17 mouse cellular contexts compared by ENCODE assay signal in the genomic region with DNA sequence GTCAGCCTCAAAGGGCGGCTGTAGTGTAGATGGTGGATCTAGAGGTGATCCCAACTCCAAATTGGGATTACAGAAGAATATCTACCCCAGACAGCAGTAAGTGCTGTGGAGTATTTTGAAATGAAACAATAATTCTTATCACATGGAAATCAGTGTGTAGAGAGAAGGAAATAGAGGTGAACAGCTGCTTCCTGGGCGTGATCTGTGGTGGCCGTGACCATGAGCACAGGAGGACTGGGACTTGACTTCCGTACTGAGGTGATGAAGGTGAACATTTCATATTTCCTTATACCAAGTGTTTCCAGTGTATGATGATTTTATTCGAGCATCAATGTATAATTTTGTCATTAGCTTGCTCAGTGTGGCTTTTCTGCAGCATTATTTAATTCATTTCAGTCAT. TPM values are rescaled to one million over a fixed set of nuclear protein-coding genes. Genes with fewer than 3 reads are reported as not detected.
A peak's percentile ranks its signal among the peaks of the same experiment; 100 is the strongest.
DNase-seq lines count a peak whose midpoint lies in the region; ATAC-seq and TF ChIP-seq lines count a peak whose summit lies in the region.
"Had no signal": no experiment of that assay in that cellular context is flagged by ENCODE, and none has a peak within 500 bp of the region (broad histone marks: within the 10 kb centered on the region; RNA-seq: fewer than 3 reads in every experiment).

No protein-coding gene starts in this region.

- H3K9me3 ChIP-seq in hindbrain, postnatal 0 days (ENCODE audit: low read length), result no peaks in the 10 kb centered on the region
- H3K9me3 ChIP-seq in intestine, postnatal 0 days (ENCODE audit: control insufficient read depth), result no peaks in the 10 kb centered on the region
- H3K9me3 ChIP-seq: embryonic facial prominence, embryonic 12.5 days; heart, embryonic 13.5 days; kidney, embryonic 15.5 days; limb, embryonic 15.5 days had no signal

- H3K4me3 ChIP-seq in hindbrain, postnatal 0 days (ENCODE audit: low read length), result no peak overlapping the region
- no peak overlapping the region for H3K4me3 ChIP-seq in intestine, postnatal 0 days (ENCODE audit: low read depth, low read length)
- H3K4me3 ChIP-seq: embryonic facial prominence, embryonic 12.5 days; heart, embryonic 13.5 days; kidney, embryonic 15.5 days; limb, embryonic 15.5 days had no signal

- H3K27ac ChIP-seq in hindbrain, postnatal 0 days, result peak overlapping the region; percentile 17; the same call in 1 of the 2 replicates
- H3K27ac ChIP-seq in intestine, postnatal 0 days (ENCODE audit: low read depth, low read length), result no peak overlapping the region
- H3K27ac ChIP-seq: embryonic facial prominence, embryonic 12.5 days; heart, embryonic 13.5 days; kidney, embryonic 15.5 days; limb, embryonic 15.5 days; stomach, postnatal 0 days had no signal

- 74% methylated on average over 5 of the region's 5 CpGs for whole genome bisulfite sequencing in hindbrain, postnatal 0 days
- WGBS in intestine, postnatal 0 days, result 80% methylated on average over 5 of the region's 5 CpGs

- H3K4me2 ChIP-seq in hindbrain, postnatal 0 days (ENCODE audit: low read depth, low read length), result no peak overlapping the region
- no peak overlapping the region for H3K4me2 ChIP-seq in intestine, postnatal 0 days (replicated peaks; ENCODE audit: low read depth)
- H3K4me2 ChIP-seq: embryonic facial prominence, embryonic 12.5 days; heart, embryonic 13.5 days; kidney, embryonic 15.5 days; limb, embryonic 15.5 days had no signal

- H3K9ac ChIP-seq in hindbrain, postnatal 0 days (replicated peaks; ENCODE audit: low read length), result no peak overlapping the region
- no peak overlapping the region for H3K9ac ChIP-seq in intestine, postnatal 0 days (ENCODE audit: low read depth, low read length)
- H3K9ac ChIP-seq: embryonic facial prominence, embryonic 12.5 days; heart, embryonic 13.5 days; kidney, embryonic 15.5 days; limb, embryonic 15.5 days had no signal

- H3K27me3 ChIP-seq in hindbrain, postnatal 0 days (ENCODE audit: insufficient read depth, low read length), result no peaks in the 10 kb centered on the region
- H3K27me3 ChIP-seq in intestine, postnatal 0 days (replicated peaks; ENCODE audit: control insufficient read depth, insufficient read depth, low read length), result no peaks in the 10 kb centered on the region
- H3K27me3 ChIP-seq: embryonic facial prominence, embryonic 12.5 days; heart, embryonic 13.5 days; kidney, embryonic 15.5 days; limb, embryonic 15.5 days had no signal

- ATAC-seq in hindbrain, postnatal 0 days, result no peak
- no peak for ATAC-seq in intestine, postnatal 0 days

- peaks cover 8% of the 10 kb centered on the region for H3K4me1 ChIP-seq in hindbrain, postnatal 0 days (ENCODE audit: insufficient read depth, low read length)
- H3K4me1 ChIP-seq in intestine, postnatal 0 days (replicated peaks; ENCODE audit: control insufficient read depth, insufficient read depth, low read length), result no peaks in the 10 kb centered on the region
- H3K4me1 ChIP-seq: embryonic facial prominence, embryonic 12.5 days; kidney, embryonic 15.5 days; limb, embryonic 15.5 days had no signal

- no peak for TF ChIP-seq CTCF in hindbrain, postnatal 0 days (IDR thresholded peaks at IDR 0.05; ENCODE audit: low read depth)
- TF ChIP-seq CTCF in intestine, postnatal 0 days (IDR thresholded peaks at IDR 0.05; ENCODE audit: low read depth), result no peak

- DNase-seq in CD4-positive helper T cell, adult 2 months (ENCODE audit: low read depth, low spot score), result peak; percentile 62
- DNase-seq in T-cell, adult 2 months (ENCODE audit: low spot score), result peak; percentile 24
- DNase-seq in hindbrain, postnatal 0 days (ENCODE audit: low spot score), result no peak
- DNase-seq in naive thymus-derived CD4-positive, alpha-beta T cell, adult 2 months (ENCODE audit: low read depth), result peak; percentile 50
- no peak for DNase-seq in kidney, postnatal 14 days
- DNase-seq in kidney, postnatal 10 days, result no peak
- DNase-seq: cerebellum, adult 11 months; cerebellum, postnatal 25 days; heart, postnatal 4 days; lung, adult 18-20 months had no signal

- H3K36me3 ChIP-seq in hindbrain, postnatal 0 days (ENCODE audit: insufficient read depth, low read length), result no peaks in the 10 kb centered on the region
- H3K36me3 ChIP-seq in intestine, postnatal 0 days (ENCODE audit: control insufficient read depth, insufficient read depth), result no peaks in the 10 kb centered on the region
- H3K36me3 ChIP-seq: embryonic facial prominence, embryonic 12.5 days; heart, embryonic 13.5 days; kidney, embryonic 15.5 days; limb, embryonic 15.5 days had no signal

RNA-seq across cellular contexts. Expression of a gene that starts 38.4 kb away (rescaled TPM):
- 132 and 137 TPM in 2 replicates for total RNA-seq in hindbrain, postnatal 0 days (2014; rRNA removed)
- polyA plus RNA-seq in hindbrain, postnatal 0 days (2015; fragmentation: Nextera tagmentation; extraction: Ambion mirVana), result 175 and 179 TPM in 2 replicates
- polyA plus RNA-seq in intestine, postnatal 0 days (2015; fragmentation: Nextera tagmentation; extraction: Ambion mirVana), result 4.0 TPM in 2 replicates
- polyA plus RNA-seq: spleen, adult 2 months had no signal

Comparison
In these comparisons a context has a peak if more than half of its experiments do, and no peak if none do; other contexts are left out.
1. DNase-seq: peak in CD4-positive helper T cell, adult 2 months (single experiment), T-cell, adult 2 months (single experiment) and naive thymus-derived CD4-positive, alpha-beta T cell, adult 2 months (single experiment); none in hindbrain, postnatal 0 days (single experiment), kidney, postnatal 14 days (single experiment) and kidney, postnatal 10 days (single experiment).
2. RNA of a gene that starts 38.4 kb away (polyA plus RNA-seq): 175 to 179 TPM in hindbrain, postnatal 0 days; 4.0 TPM in intestine, postnatal 0 days; every median in the first group is over 10 times any median in the second.